Mouse (Mus musculus): ENCODE measurements around the gene Fosb. TPM values are rescaled to one million over a fixed set of nuclear protein-coding genes. Genes with fewer than 3 reads are reported as not detected.

The Fosb gene
- polyA plus RNA-seq, 1 experiment from 2014 or later, result not detected

DNA sequence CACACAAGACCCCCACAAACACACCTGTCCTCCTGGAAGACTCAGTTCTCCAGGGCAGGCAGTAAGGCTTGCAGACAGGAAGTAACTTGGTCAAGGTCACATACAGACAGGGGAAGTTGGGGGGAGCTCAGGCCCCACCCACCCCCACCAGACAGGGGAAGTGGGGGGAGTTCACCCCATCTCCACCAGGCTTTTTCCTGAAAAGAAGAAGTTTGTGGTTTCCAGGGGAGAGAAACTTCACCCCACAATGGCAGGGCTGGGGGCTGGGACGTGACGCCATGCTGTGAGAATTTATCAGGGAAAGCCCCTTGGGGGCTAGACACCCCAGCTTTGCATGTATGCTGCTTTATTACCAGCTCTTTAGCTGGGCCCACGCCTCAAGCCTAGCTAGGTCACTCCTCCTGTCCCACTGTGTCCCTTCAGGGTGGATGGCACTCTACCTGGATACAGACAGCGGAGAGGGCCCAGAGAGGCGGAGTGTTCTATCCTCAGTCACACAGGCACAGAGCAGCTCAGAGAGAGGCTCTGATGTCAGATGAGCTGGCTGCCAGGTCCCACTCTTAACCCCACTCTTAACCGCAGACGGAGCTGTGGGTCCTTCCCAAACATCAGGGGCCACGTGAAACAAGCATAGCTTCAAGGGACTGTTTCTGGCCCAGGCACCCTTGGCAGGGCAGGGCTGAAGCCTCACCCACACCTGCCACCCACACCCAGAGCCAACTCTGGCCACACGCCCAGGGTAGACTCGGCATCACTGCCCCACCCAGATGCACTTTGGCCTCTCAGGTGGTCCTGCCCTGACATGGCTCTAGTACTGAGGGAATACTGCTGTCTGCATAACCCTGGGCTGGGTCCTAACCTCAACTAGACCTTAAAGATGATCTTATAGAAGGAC is 43.7 kb downstream of the Fosb start:
- DNase-seq (ENCODE audit: low spot score), result no peak
- 85% methylated on average over 10 of the region's 10 CpGs for whole genome bisulfite sequencing
- no peak overlapping the region for H3K4me3 ChIP-seq
- no peaks in the 10 kb centered on the region for H3K9me3 ChIP-seq
- H3K27me3 ChIP-seq (replicated peaks; ENCODE audit: low read depth, poor library complexity, severe bottlenecking), result no peaks in the 10 kb centered on the region
- H3K27ac ChIP-seq (replicated peaks), result no peak overlapping the region
- H3K36me3 ChIP-seq (replicated peaks), result peaks cover 71% of the 10 kb centered on the region
- H3K4me1 ChIP-seq, result peaks cover 40% of the 10 kb centered on the region

GRCm38 (mm10) chr7:19265147-19265546 is 44.7 kb downstream of the Fosb start:
- 86% methylated on average over 7 of the region's 7 CpGs for WGBS
- peaks cover 32% of the 10 kb centered on the region for H3K4me1 ChIP-seq
- no peak overlapping the region for H3K27ac ChIP-seq (replicated peaks)
- H3K4me3 ChIP-seq, result no peak overlapping the region
- no peaks in the 10 kb centered on the region for H3K27me3 ChIP-seq (replicated peaks; ENCODE audit: low read depth, poor library complexity, severe bottlenecking)
- no peak for DNase-seq (ENCODE audit: low spot score)
- no peaks in the 10 kb centered on the region for H3K9me3 ChIP-seq
- peaks cover 82% of the 10 kb centered on the region for H3K36me3 ChIP-seq (replicated peaks)

GRCm38 (mm10) chr7:19258336-19258735 is 51.5 kb downstream of the Fosb start:
- H3K27me3 ChIP-seq (replicated peaks; ENCODE audit: low read depth, poor library complexity, severe bottlenecking), result no peaks in the 10 kb centered on the region
- H3K4me3 ChIP-seq, result no peak overlapping the region
- DNase-seq (ENCODE audit: low spot score), result no peak
- H3K4me1 ChIP-seq, result peaks cover 6% of the 10 kb centered on the region
- H3K9me3 ChIP-seq, result no peaks in the 10 kb centered on the region
- 81% methylated on average over 3 of the region's 3 CpGs for WGBS
- peaks cover 86% of the 10 kb centered on the region for H3K36me3 ChIP-seq (replicated peaks)
- no peak overlapping the region for H3K27ac ChIP-seq (replicated peaks)

DNA sequence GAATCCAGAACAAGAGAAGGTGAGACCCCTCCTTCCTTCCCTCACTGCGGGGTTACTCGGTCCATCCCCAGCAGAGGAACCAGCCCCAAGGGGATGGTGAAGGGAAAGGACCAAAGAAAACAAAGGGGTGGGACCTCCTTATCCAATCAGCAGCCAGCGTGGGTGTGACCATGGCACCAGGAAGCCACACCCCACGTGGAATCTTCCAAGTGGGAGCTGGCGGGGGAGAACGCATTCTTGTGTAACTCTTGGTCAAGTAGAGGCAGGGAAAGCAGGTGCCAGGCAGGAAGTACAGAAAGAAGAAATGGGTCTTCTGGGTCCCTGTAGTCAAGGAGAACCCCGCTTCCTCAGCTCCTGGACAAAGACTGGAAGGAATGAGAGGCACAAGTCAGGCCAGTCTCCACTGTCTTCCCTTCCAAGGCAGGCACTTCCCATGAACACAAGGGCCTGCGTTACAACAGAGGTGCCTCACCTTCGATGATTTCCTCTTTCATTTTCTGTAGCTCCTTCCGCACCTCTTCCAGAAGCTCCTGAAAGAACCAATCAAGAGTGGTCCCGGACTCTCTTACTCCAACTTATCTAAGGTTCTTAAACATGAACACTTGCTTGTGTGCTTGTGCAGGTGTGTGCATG is 52.3 kb downstream of the Fosb start:
- DNase-seq (ENCODE audit: low spot score), result peak; percentile 74
- H3K27me3 ChIP-seq (replicated peaks; ENCODE audit: low read depth, poor library complexity, severe bottlenecking), result no peaks in the 10 kb centered on the region
- peaks cover 78% of the 10 kb centered on the region for H3K36me3 ChIP-seq (replicated peaks)
- H3K27ac ChIP-seq (replicated peaks), result no peak overlapping the region
- H3K9me3 ChIP-seq, result no peaks in the 10 kb centered on the region
- 34% methylated on average over 11 of the region's 11 CpGs for WGBS
- 0 out of 2 replicates have a peak overlapping the region, but pooled peaks have one; percentile 23 for H3K4me3 ChIP-seq
- H3K4me1 ChIP-seq, result peaks cover 6% of the 10 kb centered on the region

DNA sequence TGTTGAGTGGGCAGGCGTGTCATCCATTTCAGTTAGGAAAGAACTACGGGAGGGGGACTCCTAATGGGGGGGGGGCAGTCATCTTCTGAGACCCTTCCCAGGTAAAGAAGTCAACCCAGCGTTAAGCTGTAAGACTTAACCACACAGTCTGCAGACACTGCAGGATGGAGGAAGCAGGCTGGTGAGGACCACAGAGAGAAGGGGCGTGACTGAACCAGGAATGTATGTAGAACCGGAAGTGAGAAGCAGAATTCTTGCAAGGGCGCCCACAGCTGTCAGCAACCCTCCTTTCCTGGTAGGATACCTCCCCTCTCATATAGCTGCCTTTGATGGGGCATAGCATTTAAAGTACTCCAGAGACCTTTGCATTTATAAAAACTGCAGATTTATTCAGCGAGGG is 53.3 kb downstream of the Fosb start:
- Histone ChIP-seq H3K36me3 (replicated peaks) (peaks cover 69% of the 10 kb centered on the region), H3K27me3 (replicated peaks; ENCODE audit: low read depth, poor library complexity, severe bottlenecking) (no peaks in the 10 kb centered on the region), H3K4me3 (no peak overlapping the region), H3K27ac (replicated peaks) (no peak overlapping the region), H3K9me3 (no peaks in the 10 kb centered on the region), H3K4me1 (peaks cover 6% of the 10 kb centered on the region)
- 86% methylated on average over 7 of the region's 7 CpGs for WGBS
- DNase-seq (ENCODE audit: low spot score), result no peak

DNA sequence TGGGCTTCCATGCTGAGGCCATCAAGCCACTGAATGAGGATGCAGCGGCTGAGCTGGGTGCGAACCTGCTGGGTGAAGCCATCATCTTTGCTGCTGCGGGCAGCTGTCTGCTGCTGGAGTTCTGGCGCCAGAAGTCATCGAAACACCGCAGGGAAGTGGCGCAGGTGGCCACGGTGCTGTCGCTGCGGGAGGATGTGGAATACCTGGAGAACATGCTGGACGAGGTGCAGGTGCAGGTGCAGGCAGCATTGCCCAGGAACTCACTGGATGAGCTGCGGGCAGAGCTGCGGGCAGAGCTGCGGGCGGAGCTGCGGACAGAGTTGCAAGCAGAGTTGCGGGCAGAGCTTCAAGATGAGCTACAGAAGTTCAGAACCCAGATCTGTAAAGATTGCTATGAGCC is 54.5 kb downstream of the Fosb start:
- peaks cover 6% of the 10 kb centered on the region for H3K4me1 ChIP-seq
- H3K9me3 ChIP-seq, result no peaks in the 10 kb centered on the region
- peaks cover 57% of the 10 kb centered on the region for H3K36me3 ChIP-seq (replicated peaks)
- no peak for DNase-seq (ENCODE audit: low spot score)
- H3K27ac ChIP-seq (replicated peaks), result no peak overlapping the region
- no peak overlapping the region for H3K4me3 ChIP-seq
- WGBS, result 86% methylated on average over 17 of the region's 17 CpGs
- H3K27me3 ChIP-seq (replicated peaks; ENCODE audit: low read depth, poor library complexity, severe bottlenecking), result no peaks in the 10 kb centered on the region

- Histone ChIP-seq H3K4me3 (no peak overlapping the region), H3K27ac (replicated peaks) (no peak overlapping the region), H3K36me3 (replicated peaks) (peaks cover 40% of the 10 kb centered on the region), H3K9me3 (no peaks in the 10 kb centered on the region), H3K4me1 (peaks cover 6% of the 10 kb centered on the region), H3K27me3 (replicated peaks; ENCODE audit: low read depth, poor library complexity, severe bottlenecking) (no peaks in the 10 kb centered on the region)
- no peak for DNase-seq (ENCODE audit: low spot score)
- WGBS, result 65% methylated on average over 5 of the region's 5 CpGs
Observed at GRCm38 (mm10) chr7:19253437-19253836, 56.4 kb downstream of the Fosb start.

Other genes starting within 250 kb of the Fosb start
- 16.8 and 18.0 TPM in 2 replicates for gene Dmwd, start 233.8 kb downstream of the Fosb start, polyA plus RNA-seq (2016; fragmentation: Nextera tagmentation; extraction: Ambion mirVana)
- gene Dmpk, start 226.2 kb downstream of the Fosb start, polyA plus RNA-seq (2016; fragmentation: Nextera tagmentation; extraction: Ambion mirVana), result 7.0 and 9.1 TPM in 2 replicates
- 6.3 and 7.6 TPM in 2 replicates for gene Six5, start 215.5 kb downstream of the Fosb start, polyA plus RNA-seq (2016; fragmentation: Nextera tagmentation; extraction: Ambion mirVana)
- gene Gm4969, start 191.7 kb downstream of the Fosb start, polyA plus RNA-seq (2016; fragmentation: Nextera tagmentation; extraction: Ambion mirVana), result 0.99 and 1.9 TPM in 2 replicates
- gene Fbxo46, start 190.2 kb downstream of the Fosb start, polyA plus RNA-seq (2016; fragmentation: Nextera tagmentation; extraction: Ambion mirVana), result 15.9 and 18.0 TPM in 2 replicates
- gene Qpctl, start 160.8 kb downstream of the Fosb start, polyA plus RNA-seq (2016; fragmentation: Nextera tagmentation; extraction: Ambion mirVana), result 14.6 and 15.1 TPM in 2 replicates
- 178 and 189 TPM in 2 replicates for gene Snrpd2, start 160.3 kb downstream of the Fosb start, polyA plus RNA-seq (2016; fragmentation: Nextera tagmentation; extraction: Ambion mirVana)
- 1.4 and 1.6 TPM in 2 replicates for gene Gipr, start 143.9 kb downstream of the Fosb start, polyA plus RNA-seq (2016; fragmentation: Nextera tagmentation; extraction: Ambion mirVana)
- 5.2 and 6.2 TPM in 2 replicates for gene Eml2, start 133.6 kb downstream of the Fosb start, polyA plus RNA-seq (2016; fragmentation: Nextera tagmentation; extraction: Ambion mirVana)
- 1.7 and 2.0 TPM in 2 replicates for gene Gpr4, start 97.5 kb downstream of the Fosb start, polyA plus RNA-seq (2016; fragmentation: Nextera tagmentation; extraction: Ambion mirVana)
- gene Opa3, start 81.7 kb downstream of the Fosb start, polyA plus RNA-seq (2016; fragmentation: Nextera tagmentation; extraction: Ambion mirVana), result 46.4 and 49.4 TPM in 2 replicates
- 56.7 and 61.1 TPM in 2 replicates for gene Vasp, start 38.2 kb downstream of the Fosb start, polyA plus RNA-seq (2016; fragmentation: Nextera tagmentation; extraction: Ambion mirVana)
- 0.25 TPM in 1 of 2 replicates, not detected in the other for gene Ppm1n, start 30.0 kb downstream of the Fosb start, polyA plus RNA-seq (2016; fragmentation: Nextera tagmentation; extraction: Ambion mirVana)
- gene Rtn2, start 27.4 kb downstream of the Fosb start, polyA plus RNA-seq (2016; fragmentation: Nextera tagmentation; extraction: Ambion mirVana), result 16.6 and 18.8 TPM in 2 replicates
- gene Ercc1, start 34.7 kb upstream of the Fosb start, polyA plus RNA-seq (2016; fragmentation: Nextera tagmentation; extraction: Ambion mirVana), result 102 and 107 TPM in 2 replicates
- gene Cd3eap, start 49.4 kb upstream of the Fosb start, polyA plus RNA-seq (2016; fragmentation: Nextera tagmentation; extraction: Ambion mirVana), result 26.8 and 28.9 TPM in 2 replicates
- gene Ppp1r13l, start 49.7 kb upstream of the Fosb start, polyA plus RNA-seq (2016; fragmentation: Nextera tagmentation; extraction: Ambion mirVana), result 6.9 and 7.1 TPM in 2 replicates
- 28.1 and 28.8 TPM in 2 replicates for gene Ercc2, start 72.0 kb upstream of the Fosb start, polyA plus RNA-seq (2016; fragmentation: Nextera tagmentation; extraction: Ambion mirVana)
- 7.9 and 8.8 TPM in 2 replicates for gene Klc3, start 94.1 kb upstream of the Fosb start, polyA plus RNA-seq (2016; fragmentation: Nextera tagmentation; extraction: Ambion mirVana)
- gene Ckm, start 94.7 kb upstream of the Fosb start, polyA plus RNA-seq (2016; fragmentation: Nextera tagmentation; extraction: Ambion mirVana), result 0.20 TPM in 1 of 2 replicates, not detected in the other
- 7.1 and 8.0 TPM in 2 replicates for gene Mark4, start 148.8 kb upstream of the Fosb start, polyA plus RNA-seq (2016; fragmentation: Nextera tagmentation; extraction: Ambion mirVana)
- gene Exoc3l2, start 153.3 kb upstream of the Fosb start, polyA plus RNA-seq (2016; fragmentation: Nextera tagmentation; extraction: Ambion mirVana), result 1.2 and 1.3 TPM in 2 replicates
- 1.9 TPM in 2 replicates for gene Bloc1s3, start 198.3 kb upstream of the Fosb start, polyA plus RNA-seq (2016; fragmentation: Nextera tagmentation; extraction: Ambion mirVana)
- gene Trappc6a, start 198.3 kb upstream of the Fosb start, polyA plus RNA-seq (2016; fragmentation: Nextera tagmentation; extraction: Ambion mirVana), result 72.6 and 73.9 TPM in 2 replicates
- gene Nkpd1, start 207.8 kb upstream of the Fosb start, polyA plus RNA-seq (2016; fragmentation: Nextera tagmentation; extraction: Ambion mirVana), result 0.17 and 0.19 TPM in 2 replicates

All from embryonic facial prominence, embryonic 10.5 days (tissue).